Mouse (Mus musculus): Measurements from ENCODE around the gene Hmgcl. TPM values are rescaled to one million over a fixed set of nuclear protein-coding genes. Genes with fewer than 3 reads are reported as not detected.

Hmgcl gene
- polyA plus RNA-seq, 1 experiment from 2014 or later: 97.5 TPM

- Histone ChIP-seq H3K4me1 (ENCODE audit: control insufficient read depth, insufficient read depth, low read length) (peaks cover 7% of the 10 kb centered on the region), H3K9ac (ENCODE audit: low read length) (no peak overlapping the region), H3K27me3 (ENCODE audit: control insufficient read depth, insufficient read depth, low read length) (no peaks in the 10 kb centered on the region), H3K36me3 (ENCODE audit: control insufficient read depth, insufficient read depth, low read length) (0 out of 2 replicates have a peak, but pooled peaks cover 4% of the 10 kb centered on the region), H3K27ac (ENCODE audit: low read length) (no peak overlapping the region), H3K4me2 (ENCODE audit: low read depth, low read length) (no peak overlapping the region), H3K9me3 (replicated peaks; ENCODE audit: control insufficient read depth, low read length) (no peaks in the 10 kb centered on the region), H3K4me3 (replicated peaks; ENCODE audit: low read length) (no peak overlapping the region)
- no peak for ATAC-seq (ENCODE audit: insufficient read depth, low FRiP score)
- 86% methylated on average over 5 of the region's 5 CpGs for WGBS
Observed at GRCm38 (mm10) chr4:135984556-135984955, 38.3 kb downstream of the Hmgcl start.

- Histone ChIP-seq H3K27me3 (ENCODE audit: control insufficient read depth, insufficient read depth, low read length) (no peaks in the 10 kb centered on the region), H3K4me2 (ENCODE audit: low read depth, low read length) (no peak overlapping the region), H3K9ac (ENCODE audit: low read length) (no peak overlapping the region), H3K4me3 (replicated peaks; ENCODE audit: low read length) (no peak overlapping the region), H3K4me1 (ENCODE audit: control insufficient read depth, insufficient read depth, low read length) (peaks cover 7% of the 10 kb centered on the region), H3K27ac (ENCODE audit: low read length) (no peak overlapping the region), H3K9me3 (replicated peaks; ENCODE audit: control insufficient read depth, low read length) (no peaks in the 10 kb centered on the region), H3K36me3 (ENCODE audit: control insufficient read depth, insufficient read depth, low read length) (0 out of 2 replicates have a peak, but pooled peaks cover 4% of the 10 kb centered on the region)
- WGBS: 90% methylated on average over 5 of the region's 5 CpGs
- no peak for ATAC-seq (ENCODE audit: insufficient read depth, low FRiP score)
Observed at GRCm38 (mm10) chr4:135985193-135985592, 38.9 kb downstream of the Hmgcl start.

- 0 out of 2 replicates have a peak overlapping the region, but pooled peaks have one; percentile 96 for H3K9ac ChIP-seq (ENCODE audit: low read length)
Observed at GRCm38 (mm10) chr4:135985769-135986168, 39.5 kb downstream of the Hmgcl start.

GRCm38 (mm10) chr4:135986301-135986942, 40.2 kb downstream of the Hmgcl start:
- peak overlapping the region; percentile 80 for H3K4me3 ChIP-seq (replicated peaks; ENCODE audit: low read length)
- H3K4me1 ChIP-seq (ENCODE audit: control insufficient read depth, insufficient read depth, low read length): peaks cover 7% of the 10 kb centered on the region
- WGBS: 7% methylated on average over 23 of the region's 23 CpGs
- no peaks in the 10 kb centered on the region for H3K27me3 ChIP-seq (ENCODE audit: control insufficient read depth, insufficient read depth, low read length)
- no peak for ATAC-seq (ENCODE audit: insufficient read depth, low FRiP score)
- H3K9me3 ChIP-seq (replicated peaks; ENCODE audit: control insufficient read depth, low read length): no peaks in the 10 kb centered on the region
- peak overlapping the region; percentile 96 for H3K9ac ChIP-seq (ENCODE audit: low read length)
- H3K36me3 ChIP-seq (ENCODE audit: control insufficient read depth, insufficient read depth, low read length): 0 out of 2 replicates have a peak, but pooled peaks cover 4% of the 10 kb centered on the region
- H3K4me2 ChIP-seq (ENCODE audit: low read depth, low read length): peak overlapping the region; percentile 74
- H3K27ac ChIP-seq (ENCODE audit: low read length): peak overlapping the region; percentile 92; the same call in 1 of the 2 replicates

More at GRCm38 (mm10) chr4:135985769-135986168, 39.5 kb downstream of the Hmgcl start:
- no peak for ATAC-seq (ENCODE audit: insufficient read depth, low FRiP score)
- WGBS: 83% methylated on average over 7 of the region's 7 CpGs
- Histone ChIP-seq H3K4me1 (ENCODE audit: control insufficient read depth, insufficient read depth, low read length) (peaks cover 7% of the 10 kb centered on the region), H3K4me2 (ENCODE audit: low read depth, low read length) (peak overlapping the region; percentile 74), H3K36me3 (ENCODE audit: control insufficient read depth, insufficient read depth, low read length) (0 out of 2 replicates have a peak, but pooled peaks cover 4% of the 10 kb centered on the region), H3K4me3 (replicated peaks; ENCODE audit: low read length) (peak overlapping the region; percentile 80), H3K27ac (ENCODE audit: low read length) (no peak overlapping the region), H3K9me3 (replicated peaks; ENCODE audit: control insufficient read depth, low read length) (no peaks in the 10 kb centered on the region), H3K27me3 (ENCODE audit: control insufficient read depth, insufficient read depth, low read length) (no peaks in the 10 kb centered on the region)

- Histone ChIP-seq H3K36me3 (ENCODE audit: control insufficient read depth, insufficient read depth, low read length) (0 out of 2 replicates have a peak, but pooled peaks cover 4% of the 10 kb centered on the region), H3K27ac (ENCODE audit: low read length) (peak within 1 kb of the TSS; percentile 92), H3K4me2 (ENCODE audit: low read depth, low read length) (peak within 1 kb of the TSS; percentile 74), H3K4me3 (replicated peaks; ENCODE audit: low read length) (peak within 1 kb of the TSS; percentile 80), H3K9me3 (replicated peaks; ENCODE audit: control insufficient read depth, low read length) (no peaks in the 10 kb centered on the region), H3K4me1 (ENCODE audit: control insufficient read depth, insufficient read depth, low read length) (peaks cover 7% of the 10 kb centered on the region), H3K27me3 (ENCODE audit: control insufficient read depth, insufficient read depth, low read length) (no peaks in the 10 kb centered on the region), H3K9ac (ENCODE audit: low read length) (peak within 1 kb of the TSS; percentile 96)
- peak; percentile 91 for ATAC-seq (ENCODE audit: insufficient read depth, low FRiP score)
- under 1% methylated on average over 81 of the region's 81 CpGs for WGBS
Observed at GRCm38 (mm10) chr4:135986943-135987710, 40.9 kb downstream of the Hmgcl start, which contains the start of gene Pithd1. TSS of gene Pithd1 (minus strand) at chr4:135987264.

- H3K4me1 ChIP-seq (ENCODE audit: control insufficient read depth, insufficient read depth, low read length): peaks cover 7% of the 10 kb centered on the region
Observed at GRCm38 (mm10) chr4:135987714-135988113, 41.5 kb downstream of the Hmgcl start.

GRCm38 (mm10) chr4:135993941-135994340, 47.7 kb downstream of the Hmgcl start:
- WGBS: 96% methylated on average over 6 of the region's 6 CpGs
- no peak for ATAC-seq (ENCODE audit: insufficient read depth, low FRiP score)

More at GRCm38 (mm10) chr4:135987714-135988113, 41.5 kb downstream of the Hmgcl start:
- H3K4me2 ChIP-seq (ENCODE audit: low read depth, low read length): peak overlapping the region; percentile 74
- no peaks in the 10 kb centered on the region for H3K9me3 ChIP-seq (replicated peaks; ENCODE audit: control insufficient read depth, low read length)
- H3K27ac ChIP-seq (ENCODE audit: low read length): peak overlapping the region; percentile 92
- H3K36me3 ChIP-seq (ENCODE audit: control insufficient read depth, insufficient read depth, low read length): 0 out of 2 replicates have a peak, but pooled peaks cover 4% of the 10 kb centered on the region
- ATAC-seq (ENCODE audit: insufficient read depth, low FRiP score): no peak
- 69% methylated on average over 9 of the region's 9 CpGs for WGBS
- peak overlapping the region; percentile 80 for H3K4me3 ChIP-seq (replicated peaks; ENCODE audit: low read length)
- no peaks in the 10 kb centered on the region for H3K27me3 ChIP-seq (ENCODE audit: control insufficient read depth, insufficient read depth, low read length)
- H3K9ac ChIP-seq (ENCODE audit: low read length): peak overlapping the region; percentile 96

GRCm38 (mm10) chr4:135995118-135995517, 48.9 kb downstream of the Hmgcl start:
- H3K9ac ChIP-seq (ENCODE audit: low read length): no peak overlapping the region
- H3K36me3 ChIP-seq (ENCODE audit: control insufficient read depth, insufficient read depth, low read length): no peaks in the 10 kb centered on the region
- no peaks in the 10 kb centered on the region for H3K27me3 ChIP-seq (ENCODE audit: control insufficient read depth, insufficient read depth, low read length)
- peaks cover 3% of the 10 kb centered on the region; the same call in 1 of the 2 replicates for H3K9me3 ChIP-seq (replicated peaks; ENCODE audit: control insufficient read depth, low read length)
- WGBS: 81% methylated on average over 4 of the region's 4 CpGs
- ATAC-seq (ENCODE audit: insufficient read depth, low FRiP score): no peak
- no peak overlapping the region for H3K27ac ChIP-seq (ENCODE audit: low read length)
- H3K4me2 ChIP-seq (ENCODE audit: low read depth, low read length): no peak overlapping the region
- H3K4me1 ChIP-seq (ENCODE audit: control insufficient read depth, insufficient read depth, low read length): no peaks in the 10 kb centered on the region
- H3K4me3 ChIP-seq (replicated peaks; ENCODE audit: low read length): no peak overlapping the region

More at GRCm38 (mm10) chr4:135993941-135994340, 47.7 kb downstream of the Hmgcl start:
- H3K4me2 ChIP-seq (ENCODE audit: low read depth, low read length): no peak overlapping the region
- H3K9me3 ChIP-seq (replicated peaks; ENCODE audit: control insufficient read depth, low read length): peaks cover 3% of the 10 kb centered on the region; the same call in 1 of the 2 replicates
- no peak overlapping the region for H3K4me3 ChIP-seq (replicated peaks; ENCODE audit: low read length)
- no peaks in the 10 kb centered on the region for H3K36me3 ChIP-seq (ENCODE audit: control insufficient read depth, insufficient read depth, low read length)
- H3K9ac ChIP-seq (ENCODE audit: low read length): no peak overlapping the region
- H3K27me3 ChIP-seq (ENCODE audit: control insufficient read depth, insufficient read depth, low read length): no peaks in the 10 kb centered on the region
- no peaks in the 10 kb centered on the region for H3K4me1 ChIP-seq (ENCODE audit: control insufficient read depth, insufficient read depth, low read length)
- H3K27ac ChIP-seq (ENCODE audit: low read length): no peak overlapping the region

Data from stomach, embryonic 16.5 days (tissue).